Mouse (Mus musculus) CH12.LX (cell line): ENCODE data around the gene Gm2022. TPM values are rescaled to one million over a fixed set of nuclear protein-coding genes. Genes with fewer than 3 reads are reported as not detected.
"Not testable (repeated sequence)": the region's sequence is repeated elsewhere in the genome, so short reads cannot be mapped to it uniquely, and the experiment has no call there.

Experiments used
- DNase-seq: peaks from one replicate; pipeline ENCODE4 v3.0.0-alpha.2; 2013; ENCODE audit errors: extremely low read depth
- H3K27ac ChIP-seq: 2 replicates; pipeline ENCODE4 v1.5.1; 2012; ENCODE audit warnings: low read depth, mild to moderate bottlenecking, control low read depth, moderate library complexity; ENCODE audit not compliant: insufficient read depth
- H3K27me3 ChIP-seq: replicated peaks from 2 replicates; pipeline ENCODE3; 2012; ENCODE audit warnings: inconsistent platforms
- H3K36me3 ChIP-seq, 2 experiments: replicated peaks in 1 of 2; 2 replicates each; pipeline versions ENCODE3 to v1.6.1; 2012; ENCODE audit warnings: inconsistent platforms in 1 of 2, low read length in 1 of 2, mild to moderate bottlenecking in 1 of 2, mixed read lengths in 1 of 2, moderate library complexity in 1 of 2; ENCODE audit not compliant: control insufficient read depth in 1 of 2, insufficient read depth in 1 of 2
- H3K4me1 ChIP-seq, 2 experiments: 2 replicates each; pipeline ENCODE4 v1.6.1; 2012; ENCODE audit warnings: inconsistent platforms in 1 of 2, moderate library complexity in 1 of 2; ENCODE audit not compliant: insufficient read depth in 2 of 2, control insufficient read depth in 1 of 2
- H3K4me2 ChIP-seq: 2 replicates; pipeline ENCODE4 v1.6.1; 2012; ENCODE audit warnings: low read depth, mild to moderate bottlenecking, control low read depth; ENCODE audit not compliant: poor library complexity, insufficient read depth, severe bottlenecking
- H3K4me3 ChIP-seq, 3 experiments: fragments of 150-350 bp in 1 of 3; sonication (generic) in 1 of 3; replicated peaks in 1 of 3; 2 replicates each; pipeline versions ENCODE3 to v1.5.1; 2011 to 2012; ENCODE audit warnings: low read depth in 2 of 3, low read length in 2 of 3, mild to moderate bottlenecking in 2 of 3, moderate library complexity in 2 of 3, control low read depth in 1 of 3, improper control_type of control experiment in 1 of 3, inconsistent platforms in 1 of 3, mixed read lengths in 1 of 3; ENCODE audit not compliant: poor library complexity in 1 of 3
- H3K79me2 ChIP-seq: replicated peaks from 2 replicates; pipeline ENCODE4 v1.6.1; 2012; ENCODE audit warnings: mild to moderate bottlenecking, moderate library complexity; ENCODE audit not compliant: control insufficient read depth, poor library complexity, insufficient read depth, severe bottlenecking; ENCODE audit errors: extremely low read depth
- H3K9ac ChIP-seq: 2 replicates; pipeline ENCODE4 v1.6.1; 2012; ENCODE audit warnings: low read depth, mild to moderate bottlenecking, control low read depth, moderate library complexity; ENCODE audit not compliant: insufficient read depth
- H3K9me3 ChIP-seq: replicated peaks from 2 replicates; pipeline ENCODE3; 2012; ENCODE audit warnings: low read length, inconsistent platforms, mixed read lengths
- dilution Hi-C: fragments of 300-500 bp; cut with MboI; formaldehyde crosslinking; loops from 2 replicates; pipeline ENCODE4 v1.14.3; 2020; ENCODE audit warnings: low sequenced_read_pairs; ENCODE audit not compliant: extremely low pct_unique_long_range_greater_than_20kb, extremely low pct_ligation_motif_present
- in situ Hi-C: fragments of 300-500 bp; cut with MboI; formaldehyde crosslinking; loops from 3 replicates; pipeline ENCODE4 v1.14.3; 2019; ENCODE audit warnings: low sequenced_read_pairs, low pct_ligation_motif_present, low pct_unique_long_range_greater_than_20kb, mixed read lengths
- polyA plus RNA-seq: library from polyadenylated mRNA; unstranded; fragments of >175 nt; gene quantifications from 2 replicates; pipeline ENCODE4 v1.2.1, GENCODE M21; 2012; ENCODE audit warnings: low read depth; ENCODE audit not compliant: insufficient read length
- total RNA-seq, 2 experiments: library from RNA; depleted of rRNA; stranded (reverse); fragments of 300-350 nt in 1 of 2; fragments of >200 nt in 1 of 2; gene quantifications; 2 replicates each; pipeline ENCODE4 v1.2.3; 2012 to 2014

The Gm2022 gene
- total and polyA plus RNA-seq, 3 experiments = not detected

DNA sequence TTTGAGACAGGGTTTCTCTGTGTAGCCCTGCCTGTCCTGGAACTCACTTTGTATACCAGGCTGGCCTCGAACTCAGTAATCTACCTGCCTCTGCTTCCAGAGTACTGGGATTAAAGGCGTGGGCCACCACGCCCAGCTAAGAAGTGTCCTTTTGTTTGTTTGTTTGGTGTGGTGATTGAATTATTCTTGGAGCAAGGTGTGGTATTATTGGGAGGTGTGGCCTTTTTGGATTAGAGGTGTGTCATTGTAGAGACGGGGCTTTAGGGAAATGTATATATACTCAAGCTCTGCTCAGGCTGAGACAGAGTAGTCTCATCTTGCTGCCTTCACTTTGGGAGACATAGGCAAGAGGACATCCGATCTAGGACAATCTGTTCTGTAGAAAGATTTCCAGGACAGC is 21.4 kb upstream of the Gm2022 start, which contains the start of gene Gm2016:
Gm2016 (plus strand) TSS at position 301 of the 400 bp plus-strand sequence.
- H3K27ac ChIP-seq, H3K9ac ChIP-seq, dilution Hi-C loops, DNase-seq, H3K27me3 ChIP-seq, H3K4me3 ChIP-seq, H3K9me3 ChIP-seq, H3K4me2 ChIP-seq, H3K4me1 ChIP-seq, in situ Hi-C loops, H3K79me2 ChIP-seq, H3K36me3 ChIP-seq: not testable (repeated sequence)

DNA sequence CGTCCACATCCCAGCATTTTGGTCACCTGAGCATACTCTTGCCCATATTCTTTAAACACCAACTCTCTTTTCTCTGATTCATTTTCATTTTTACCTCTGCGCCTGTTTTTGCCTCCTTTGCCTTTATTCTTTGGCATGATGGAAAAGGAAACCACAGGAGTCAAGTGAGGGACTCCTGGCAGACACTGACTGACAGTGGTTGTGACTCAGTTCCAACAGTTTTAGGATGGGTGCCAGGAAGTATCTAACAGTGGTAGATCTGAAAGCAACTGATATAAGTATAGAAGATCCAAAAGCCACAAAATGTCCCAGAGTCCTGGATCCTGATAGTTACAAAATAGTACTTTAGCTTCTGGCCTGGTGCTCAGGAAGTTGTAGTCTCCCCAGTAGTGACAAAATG is 24.6 kb downstream of the Gm2022 start, which contains the start of gene Gm2035:
Gm2035 (minus strand) TSS at position 137 of the 400 bp plus-strand sequence.
- H3K4me3 ChIP-seq, H3K27me3 ChIP-seq, H3K79me2 ChIP-seq, H3K9ac ChIP-seq, dilution Hi-C loops, H3K4me2 ChIP-seq, in situ Hi-C loops, H3K9me3 ChIP-seq, H3K4me1 ChIP-seq, H3K27ac ChIP-seq, DNase-seq, H3K36me3 ChIP-seq: not testable (repeated sequence)

Other genes starting within 250 kb of the Gm2022 start
- not detected in 2 replicates for gene Gm21319, start 119.6 kb upstream of the Gm2022 start, total RNA-seq (2012; rRNA removed)
- gene Gm21319, start 119.6 kb upstream of the Gm2022 start, total RNA-seq (2014; rRNA removed) = not detected in 2 replicates
- not detected in 2 replicates for gene Gm21319, start 119.6 kb upstream of the Gm2022 start, polyA plus RNA-seq
- not detected in 2 replicates for gene Gm21936, start 99.9 kb upstream of the Gm2022 start, total RNA-seq (2012; rRNA removed)
- gene Gm21936, start 99.9 kb upstream of the Gm2022 start, total RNA-seq (2014; rRNA removed) = not detected in 2 replicates
- gene Gm21936, start 99.9 kb upstream of the Gm2022 start, polyA plus RNA-seq = not detected in 2 replicates
- not detected in 2 replicates for gene BB287469, start 78.8 kb upstream of the Gm2022 start, total RNA-seq (2012; rRNA removed)
- not detected in 2 replicates for gene BB287469, start 78.8 kb upstream of the Gm2022 start, total RNA-seq (2014; rRNA removed)
- gene BB287469, start 78.8 kb upstream of the Gm2022 start, polyA plus RNA-seq = not detected in 2 replicates
- not detected in 2 replicates for gene Gm2001, start 53.0 kb upstream of the Gm2022 start, total RNA-seq (2012; rRNA removed)
- not detected in 2 replicates for gene Gm2001, start 53.0 kb upstream of the Gm2022 start, total RNA-seq (2014; rRNA removed)
- gene Gm2001, start 53.0 kb upstream of the Gm2022 start, polyA plus RNA-seq = not detected in 2 replicates
- not detected in 2 replicates for gene Gm2016, start 21.3 kb upstream of the Gm2022 start, total RNA-seq (2012; rRNA removed)
- gene Gm2016, start 21.3 kb upstream of the Gm2022 start, total RNA-seq (2014; rRNA removed) = not detected in 2 replicates
- gene Gm2016, start 21.3 kb upstream of the Gm2022 start, polyA plus RNA-seq = not detected in 2 replicates
- gene Gm2035, start 24.5 kb downstream of the Gm2022 start, total RNA-seq (2012; rRNA removed) = not detected in 2 replicates
- not detected in 2 replicates for gene Gm2035, start 24.5 kb downstream of the Gm2022 start, total RNA-seq (2014; rRNA removed)
- gene Gm2035, start 24.5 kb downstream of the Gm2022 start, polyA plus RNA-seq = not detected in 2 replicates
- gene Gm2042, start 58.7 kb downstream of the Gm2022 start, total RNA-seq (2012; rRNA removed) = not detected in 2 replicates
- not detected in 2 replicates for gene Gm2042, start 58.7 kb downstream of the Gm2022 start, total RNA-seq (2014; rRNA removed)
- gene Gm2042, start 58.7 kb downstream of the Gm2022 start, polyA plus RNA-seq = not detected in 2 replicates
- gene Gm2075, start 116.5 kb downstream of the Gm2022 start, total RNA-seq (2012; rRNA removed) = not detected in 2 replicates
- gene Gm2075, start 116.5 kb downstream of the Gm2022 start, total RNA-seq (2014; rRNA removed) = not detected in 2 replicates
- not detected in 2 replicates for gene Gm2075, start 116.5 kb downstream of the Gm2022 start, polyA plus RNA-seq
- not detected in 2 replicates for gene Gm6803, start 123.4 kb downstream of the Gm2022 start, total RNA-seq (2012; rRNA removed)
- gene Gm6803, start 123.4 kb downstream of the Gm2022 start, total RNA-seq (2014; rRNA removed) = not detected in 2 replicates
- gene Gm6803, start 123.4 kb downstream of the Gm2022 start, polyA plus RNA-seq = not detected in 2 replicates
- not detected in 2 replicates for gene Gm2056, start 131.6 kb downstream of the Gm2022 start, total RNA-seq (2012; rRNA removed)
- gene Gm2056, start 131.6 kb downstream of the Gm2022 start, total RNA-seq (2014; rRNA removed) = not detected in 2 replicates
- not detected in 2 replicates for gene Gm2056, start 131.6 kb downstream of the Gm2022 start, polyA plus RNA-seq
- not detected in 2 replicates for gene Gm16368, start 188.3 kb downstream of the Gm2022 start, total RNA-seq (2012; rRNA removed)
- gene Gm16368, start 188.3 kb downstream of the Gm2022 start, total RNA-seq (2014; rRNA removed) = not detected in 2 replicates
- gene Gm16368, start 188.3 kb downstream of the Gm2022 start, polyA plus RNA-seq = not detected in 2 replicates